Mouse (Mus musculus): Measurements from ENCODE around the gene Nrp1. TPM values are rescaled to one million over a fixed set of nuclear protein-coding genes. Genes with fewer than 3 reads are reported as not detected.

Nrp1 gene
- polyA plus RNA-seq, 1 experiment = 73.5 TPM

GRCm38 (mm10) chr8:128551421-128552139 is 193.2 kb downstream of the Nrp1 start:
- H3K27ac ChIP-seq (replicated peaks; ENCODE audit: low read depth, low read length) = no peak overlapping the region
- no peak overlapping the region for H3K4me3 ChIP-seq (ENCODE audit: insufficient read depth, low read depth, low read length)
- H3K4me1 ChIP-seq (ENCODE audit: control insufficient read depth, insufficient read depth, insufficient read length, low read length) = no peaks in the 10 kb centered on the region

All from brown adipose tissue, adult 24 weeks (tissue).